Mouse (Mus musculus) liver, embryonic 14.5 days (tissue): ENCODE data around the gene Gpr87. TPM values are rescaled to one million over a fixed set of nuclear protein-coding genes. Genes with fewer than 3 reads are reported as not detected.
A peak's percentile ranks its signal among the peaks of the same experiment; 100 is the strongest.

ENCODE experiments used
- ATAC-seq: fragments of 200-750 bp; cut with Nextera tagmentation; 2 replicates; pipeline ENCODE4 v1.8.0; 2017; ENCODE audit warnings: moderate number of reproducible peaks, mild to moderate bottlenecking, moderate library complexity; ENCODE audit not compliant: insufficient read depth
- DNase-seq, 3 experiments: peaks; one replicate each; pipeline ENCODE4 v3.0.0-alpha.2; 2012 to 2013; ENCODE audit warnings: low read depth in 3 of 3, low spot score in 3 of 3
- H3K27ac ChIP-seq: fragments of 300-500 bp; sonication (generic); 2 replicates; pipeline ENCODE4 v1.5.1; 2014; ENCODE audit warnings: moderate library complexity, mild to moderate bottlenecking, control low read depth, inconsistent platforms
- H3K27me3 ChIP-seq: fragments of 300-500 bp; sonication (generic); 2 replicates; pipeline ENCODE4 v1.6.1; 2014; ENCODE audit warnings: mild to moderate bottlenecking, low read length, moderate library complexity; ENCODE audit not compliant: control insufficient read depth, insufficient read depth
- H3K36me3 ChIP-seq: fragments of 300-500 bp; sonication (generic); replicated peaks from 2 replicates; pipeline ENCODE4 v1.6.1; 2014; ENCODE audit warnings: low read depth; ENCODE audit not compliant: control insufficient read depth, insufficient read depth
- H3K4me1 ChIP-seq, 2 experiments: fragments of 200-500 bp in 1 of 2; fragments of 300-500 bp in 1 of 2; sonication (generic) in 1 of 2; replicated peaks; 2 replicates each; pipeline ENCODE4 v1.6.1; 2012 to 2014; ENCODE audit warnings: antibody characterized with exemption in 1 of 2, inconsistent platforms in 1 of 2, low read length in 1 of 2; ENCODE audit not compliant: control insufficient read depth in 2 of 2, insufficient read depth in 2 of 2
- H3K4me2 ChIP-seq: fragments of 300-500 bp; sonication (generic); 2 replicates; pipeline ENCODE4 v1.6.1; 2014; ENCODE audit warnings: low read depth, mild to moderate bottlenecking, control low read depth, moderate library complexity
- H3K4me3 ChIP-seq, 2 experiments: fragments of 200-500 bp in 1 of 2; fragments of 300-500 bp in 1 of 2; sonication (generic) in 1 of 2; 2 replicates each; pipeline ENCODE4 v1.5.1; 2012 to 2014; ENCODE audit warnings: low read depth in 2 of 2, low read length in 2 of 2, mild to moderate bottlenecking in 2 of 2, control low read depth in 1 of 2, inconsistent platforms in 1 of 2, moderate library complexity in 1 of 2; ENCODE audit not compliant: insufficient read depth in 1 of 2
- H3K9ac ChIP-seq: fragments of 300-500 bp; sonication (generic); replicated peaks from 2 replicates; pipeline ENCODE4 v1.6.1; 2014; ENCODE audit warnings: mild to moderate bottlenecking, control low read depth, moderate library complexity
- H3K9me3 ChIP-seq: fragments of 300-500 bp; sonication (generic); 2 replicates; pipeline ENCODE4 v1.6.1; 2016; ENCODE audit warnings: low read length, mixed read lengths; ENCODE audit not compliant: control insufficient read depth
- CTCF ChIP-seq: IDR thresholded peaks from 2 replicates; pipeline ENCODE4 v1.5.1; 2016; ENCODE audit warnings: antibody characterized with exemption, low read depth, control low read depth
- EP300 ChIP-seq: IDR thresholded peaks from 2 replicates; pipeline ENCODE4 v1.6.1; 2016; ENCODE audit warnings: antibody characterized with exemption, low read depth
- WGBS: fragments of 180-500 bp; shearing (Covaris S2); extraction: QIAGEN DNeasy Blood & Tissue Kit; methylation state at CpG from one replicate; pipeline ENCODE4 v1.1.7; 2014; ENCODE audit not compliant: insufficient replicate concordance; 5-methylcytosine and 5-hydroxymethylcytosine counted together
- polyA plus RNA-seq, 2 experiments: library from polyadenylated mRNA; depleted of rRNA in 1 of 2; stranded (reverse) in 1 of 2; unstranded in 1 of 2; fragments of >200 nt; fragmentation: Nextera tagmentation in 1 of 2; extraction: Ambion mirVana in 1 of 2; gene quantifications; 2 replicates each; pipeline versions ENCODE4 v1.2.1 to v1.2.3; 2012 to 2014

Gene Gpr87
- polyA plus RNA-seq (2012; rRNA removed) (not detected in 2 replicates), polyA plus RNA-seq (2014; fragmentation: Nextera tagmentation; extraction: Ambion mirVana) (not detected in 2 replicates)

DNA sequence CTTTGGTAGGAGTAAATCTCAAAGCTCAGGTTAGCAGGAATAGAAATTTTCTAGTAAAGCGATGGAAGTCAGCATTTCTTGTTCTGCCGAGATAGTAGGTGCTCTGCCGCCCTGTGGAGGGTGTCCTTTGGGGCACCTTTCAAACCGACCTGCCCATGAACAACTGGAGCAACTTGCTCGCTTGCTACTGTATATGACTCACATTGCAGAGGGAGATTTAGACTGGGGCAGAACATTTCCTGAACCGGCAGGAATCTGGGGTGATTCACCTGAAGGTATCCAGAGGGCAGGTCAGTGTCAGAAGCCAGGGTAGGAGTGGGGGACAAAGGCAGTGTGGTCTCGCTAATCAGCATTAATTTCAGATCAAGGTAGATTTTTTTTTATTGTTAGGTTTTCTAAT is at the start of gene Gpr87:
Gene Gpr87, minus strand, starts transcription at position 167 of the 400 bp plus-strand sequence.
- Histone ChIP-seq H3K9me3 (no peaks in the 10 kb centered on the region), H3K27me3 (no peaks in the 10 kb centered on the region), H3K27ac (no peak within 1 kb of the TSS), H3K4me2 (no peak within 1 kb of the TSS), H3K9ac (no peak within 1 kb of the TSS), H3K4me1 (no peaks in the 10 kb centered on the region), H3K36me3 (no peaks in the 10 kb centered on the region), H3K4me3 (no peak within 1 kb of the TSS)
- DNase-seq = no peak
- no peak for ATAC-seq
- 64% methylated on average over 7 of the region's 7 CpGs for WGBS
- TF ChIP-seq CTCF (no peak), EP300 (no peak)

DNA sequence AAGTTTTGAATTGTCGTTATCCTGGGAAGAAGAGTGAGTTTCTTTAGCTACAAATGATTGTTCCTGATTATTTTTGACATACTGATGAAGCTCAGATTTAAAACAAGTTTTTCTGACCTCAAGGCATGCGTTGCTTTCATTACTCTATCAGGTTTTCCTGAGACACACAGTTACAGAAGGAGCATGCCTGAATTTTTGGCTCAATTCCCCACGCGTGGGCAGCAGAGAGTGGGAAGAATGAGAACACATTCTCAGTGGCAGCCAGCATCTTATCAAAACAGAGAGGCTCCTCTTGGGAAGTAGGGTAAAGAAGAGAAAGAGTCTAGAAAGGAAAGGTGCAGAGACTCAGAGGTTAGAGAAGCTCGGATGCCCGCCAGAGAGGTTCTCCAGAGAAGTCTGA is 48.5 kb upstream of the Gpr87 start:
- no peak for TF ChIP-seq EP300
- no peak for TF ChIP-seq CTCF
- DNase-seq (no peak), ATAC-seq (no peak)
- Histone ChIP-seq H3K27ac (no peak overlapping the region), H3K9ac (no peak overlapping the region), H3K36me3 (no peaks in the 10 kb centered on the region), H3K4me1 (no peaks in the 10 kb centered on the region), H3K4me3 (no peak overlapping the region), H3K9me3 (no peaks in the 10 kb centered on the region), H3K4me2 (no peak overlapping the region), H3K27me3 (no peaks in the 10 kb centered on the region)
- WGBS = 56% methylated on average over 6 of the region's 6 CpGs

GRCm38 (mm10) chr3:59234878-59235277 is 40.0 kb upstream of the Gpr87 start:
- H3K4me3 ChIP-seq = no peak overlapping the region
- no peak overlapping the region for H3K4me2 ChIP-seq
- ATAC-seq (no peak), DNase-seq (no peak)
- no peaks in the 10 kb centered on the region for H3K4me1 ChIP-seq
- H3K9ac ChIP-seq = no peak overlapping the region
- 32% methylated on average over 5 of the region's 5 CpGs for WGBS
- no peak overlapping the region for H3K27ac ChIP-seq
- no peaks in the 10 kb centered on the region for H3K27me3 ChIP-seq
- H3K36me3 ChIP-seq = no peaks in the 10 kb centered on the region
- no peak for TF ChIP-seq CTCF
- H3K9me3 ChIP-seq = no peaks in the 10 kb centered on the region

- ATAC-seq (no peak), DNase-seq (no peak)
- no peaks in the 10 kb centered on the region for H3K9me3 ChIP-seq
- no peak overlapping the region for H3K4me3 ChIP-seq
- peaks cover 0 to 10% of the 10 kb centered on the region in 2 experiments; a peak in 2 of 4 replicates for H3K4me1 ChIP-seq
- no peak overlapping the region for H3K27ac ChIP-seq
- H3K4me2 ChIP-seq = no peak overlapping the region
- H3K9ac ChIP-seq = no peak overlapping the region
- no peaks in the 10 kb centered on the region for H3K36me3 ChIP-seq
- no peak for TF ChIP-seq EP300
- no peak for TF ChIP-seq CTCF
- 72% methylated on average over 3 of the region's 3 CpGs for WGBS
- no peaks in the 10 kb centered on the region for H3K27me3 ChIP-seq
These were observed 36.0 kb upstream of the Gpr87 start for GRCm38 (mm10) chr3:59230912-59231311.

DNA sequence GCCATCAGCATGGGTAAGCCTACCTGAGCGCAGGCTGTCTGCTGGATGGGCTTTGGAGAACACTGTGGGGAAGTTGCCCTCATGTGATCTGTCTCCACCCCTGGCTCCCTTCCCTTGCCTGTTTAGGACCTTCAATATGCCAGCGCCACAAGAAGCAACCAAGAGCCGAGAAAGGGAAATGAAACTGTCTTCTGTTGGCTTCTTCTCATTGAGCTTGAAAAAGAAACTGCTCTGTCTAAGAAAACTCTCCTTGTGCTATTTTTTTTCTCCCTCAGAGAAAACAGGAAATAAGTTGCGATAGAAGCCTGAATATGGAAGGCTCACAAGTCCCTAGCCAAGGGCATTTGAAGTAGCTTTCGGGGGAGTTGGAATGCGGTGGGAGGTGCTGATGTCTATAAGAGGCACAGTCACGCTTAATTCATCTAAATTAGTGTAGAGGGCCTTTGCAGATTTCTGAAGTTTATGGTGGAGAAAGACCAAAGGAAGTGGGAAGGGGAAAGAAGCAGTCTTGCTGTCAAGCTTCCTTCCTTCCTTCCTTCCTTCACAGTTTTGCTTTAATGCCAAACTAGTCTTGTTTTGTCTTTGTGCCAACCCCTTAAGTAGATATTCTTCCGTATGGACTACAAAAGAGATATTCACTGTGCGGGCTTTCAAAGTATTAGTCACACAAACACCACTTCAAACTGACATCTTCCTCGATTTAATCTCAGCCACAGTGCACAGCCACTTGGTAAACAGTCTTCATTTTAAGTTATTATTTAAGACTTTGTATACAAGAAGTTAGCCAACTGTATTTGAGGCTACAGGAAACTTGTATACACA is 34.0 kb upstream of the Gpr87 start:
- Histone ChIP-seq H3K27ac (no peak overlapping the region), H3K4me3 (no peak overlapping the region), H3K9me3 (no peaks in the 10 kb centered on the region), H3K4me2 (no peak overlapping the region), H3K4me1 (peaks cover 0 to 10% of the 10 kb centered on the region in 2 experiments; a peak in 2 of 4 replicates), H3K36me3 (no peaks in the 10 kb centered on the region), H3K27me3 (no peaks in the 10 kb centered on the region), H3K9ac (no peak overlapping the region)
- TF ChIP-seq CTCF (no peak), EP300 (no peak)
- DNase-seq = peak in 2 of 3 experiments; percentile 17 to 32
- ATAC-seq = peak; percentile 21; the same call in 1 of the 2 replicates
- WGBS = 28% methylated on average over 10 of the region's 10 CpGs
